Mouse (Mus musculus): ENCODE results near the gene Pml.

DNA sequence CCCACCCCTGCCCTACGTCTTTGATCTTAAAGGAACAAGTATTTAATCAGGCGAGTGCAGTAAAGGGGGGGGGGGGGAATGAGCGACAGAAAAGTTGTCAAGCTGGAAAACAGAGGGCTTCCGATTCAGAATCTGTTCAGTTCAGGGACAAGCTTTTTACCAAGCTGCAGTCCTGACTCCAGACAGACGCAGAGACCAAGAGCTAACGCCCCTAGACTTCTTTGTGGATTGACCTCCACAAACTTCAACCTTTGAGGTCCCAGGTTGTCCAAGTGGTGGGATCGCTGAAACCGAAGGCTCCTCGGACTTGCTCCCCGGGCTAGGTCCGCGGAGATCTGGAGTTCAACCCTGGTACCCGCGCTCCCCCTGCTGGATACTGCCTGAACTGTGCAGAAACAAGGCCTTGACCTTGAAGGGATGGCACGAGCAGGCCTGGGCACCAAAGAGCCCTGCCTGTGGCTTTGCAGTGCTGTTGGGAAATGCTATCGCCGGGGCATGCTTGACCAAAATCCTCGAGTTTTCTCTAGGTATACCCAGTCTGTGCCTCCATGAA lies 45.1 kb downstream of the Pml start:
- TF ChIP-seq GATA1 (IDR thresholded peaks at IDR 0.05; ENCODE audit: low read length) (no peak), TAL1 (IDR thresholded peaks at IDR 0.05; ENCODE audit: low read length) (no peak)
